Mouse (Mus musculus): ENCODE data around the gene 4930524B15Rik.

- no peak for TF ChIP-seq CTCF (IDR thresholded peaks at IDR 0.05; ENCODE audit: low read depth)
- no peak for TF ChIP-seq EP300 (optimal IDR thresholded peaks at IDR 0.05)
These were observed 62.3 kb downstream of the 4930524B15Rik start for GRCm38 (mm10) chr11:32027474-32028342.

Measured in stomach, postnatal 0 days (tissue).